Mouse (Mus musculus): Measurements from ENCODE around the gene Repin1. TPM values are rescaled to one million over a fixed set of nuclear protein-coding genes. Genes with fewer than 3 reads are reported as not detected.
A peak's percentile ranks its signal among the peaks of the same experiment; 100 is the strongest.

The Repin1 gene
- polyA plus RNA-seq (2014; fragmentation: Nextera tagmentation; extraction: Ambion mirVana) = 33.5 and 34.2 TPM in 2 replicates

GRCm38 (mm10) chr6:48593158-48594042 is at the start of gene Repin1, which contains the start of gene Gm44965:
Gene Repin1 (plus strand): TSS chr6:48593883.
Gene Gm44965 (plus strand): TSS chr6:48593941.
- Histone ChIP-seq H3K4me1 (ENCODE audit: control insufficient read depth, insufficient read depth, low read length) (peaks cover 2% of the 10 kb centered on the region; the same call in 1 of the 2 replicates), H3K4me3 (ENCODE audit: low read depth, low read length) (peak within 1 kb of the TSS; percentile 84), H3K9me3 (replicated peaks; ENCODE audit: control insufficient read depth, low read length) (peaks cover 14% of the 10 kb centered on the region), H3K27me3 (ENCODE audit: control insufficient read depth, insufficient read depth, low read length) (no peaks in the 10 kb centered on the region), H3K27ac (replicated peaks; ENCODE audit: low read depth, low read length) (peak within 1 kb of the TSS; percentile 78), H3K9ac (replicated peaks; ENCODE audit: low read length) (peak within 1 kb of the TSS; percentile 88), H3K36me3 (replicated peaks; ENCODE audit: control insufficient read depth, insufficient read depth, low read depth, low read length) (peaks cover 21% of the 10 kb centered on the region), H3K4me2 (ENCODE audit: low read depth, low read length) (peak within 1 kb of the TSS; percentile 78)
- ATAC-seq (replicated peaks; ENCODE audit: insufficient number of reproducible peaks, low FRiP score, low TSS enrichment, low read depth) = peak; percentile 89
- peak; percentile 91 for DNase-seq (ENCODE audit: low spot score)
- 7% methylated on average over 42 of the region's 45 CpGs for WGBS

- 80% methylated on average over 5 of the region's 5 CpGs for WGBS
- no peaks in the 10 kb centered on the region for H3K36me3 ChIP-seq (replicated peaks; ENCODE audit: control insufficient read depth, insufficient read depth, low read depth, low read length)
- peaks cover 3% of the 10 kb centered on the region; the same call in 1 of the 2 replicates for H3K4me1 ChIP-seq (ENCODE audit: control insufficient read depth, insufficient read depth, low read length)
- ATAC-seq (replicated peaks; ENCODE audit: insufficient number of reproducible peaks, low FRiP score, low TSS enrichment, low read depth) (no peak), DNase-seq (ENCODE audit: low spot score) (no peak)
- H3K27ac ChIP-seq (replicated peaks; ENCODE audit: low read depth, low read length) = no peak overlapping the region
- no peaks in the 10 kb centered on the region for H3K9me3 ChIP-seq (replicated peaks; ENCODE audit: control insufficient read depth, low read length)
- no peaks in the 10 kb centered on the region for H3K27me3 ChIP-seq (ENCODE audit: control insufficient read depth, insufficient read depth, low read length)
- H3K9ac ChIP-seq (replicated peaks; ENCODE audit: low read length) = no peak overlapping the region
- H3K4me3 ChIP-seq (ENCODE audit: low read depth, low read length) = no peak overlapping the region
- no peak overlapping the region for H3K4me2 ChIP-seq (ENCODE audit: low read depth, low read length)
These were observed 48.4 kb upstream of the Repin1 start for GRCm38 (mm10) chr6:48545251-48545650.

- no peak for ATAC-seq (replicated peaks; ENCODE audit: insufficient number of reproducible peaks, low FRiP score, low TSS enrichment, low read depth)
These were observed 47.4 kb upstream of the Repin1 start for GRCm38 (mm10) chr6:48546271-48546670.

GRCm38 (mm10) chr6:48546858-48547257 is 46.8 kb upstream of the Repin1 start:
- WGBS = 54% methylated on average over 4 of the region's 4 CpGs

More at GRCm38 (mm10) chr6:48546271-48546670, 47.4 kb upstream of the Repin1 start:
- WGBS = 67% methylated on average over 1 of the region's 1 CpGs
- Histone ChIP-seq H3K27me3 (ENCODE audit: control insufficient read depth, insufficient read depth, low read length) (no peaks in the 10 kb centered on the region), H3K9ac (replicated peaks; ENCODE audit: low read length) (no peak overlapping the region), H3K4me2 (ENCODE audit: low read depth, low read length) (no peak overlapping the region), H3K9me3 (replicated peaks; ENCODE audit: control insufficient read depth, low read length) (no peaks in the 10 kb centered on the region), H3K4me3 (ENCODE audit: low read depth, low read length) (no peak overlapping the region), H3K27ac (replicated peaks; ENCODE audit: low read depth, low read length) (no peak overlapping the region), H3K36me3 (replicated peaks; ENCODE audit: control insufficient read depth, insufficient read depth, low read depth, low read length) (no peaks in the 10 kb centered on the region), H3K4me1 (ENCODE audit: control insufficient read depth, insufficient read depth, low read length) (peaks cover 3% of the 10 kb centered on the region; the same call in 1 of the 2 replicates)
- peak; percentile 51 for DNase-seq (ENCODE audit: low spot score)

GRCm38 (mm10) chr6:48548314-48548713 is 45.4 kb upstream of the Repin1 start:
- Histone ChIP-seq H3K36me3 (replicated peaks; ENCODE audit: control insufficient read depth, insufficient read depth, low read depth, low read length) (no peaks in the 10 kb centered on the region), H3K27ac (replicated peaks; ENCODE audit: low read depth, low read length) (no peak overlapping the region), H3K9ac (replicated peaks; ENCODE audit: low read length) (no peak overlapping the region), H3K27me3 (ENCODE audit: control insufficient read depth, insufficient read depth, low read length) (no peaks in the 10 kb centered on the region), H3K4me3 (ENCODE audit: low read depth, low read length) (no peak overlapping the region), H3K4me2 (ENCODE audit: low read depth, low read length) (no peak overlapping the region), H3K4me1 (ENCODE audit: control insufficient read depth, insufficient read depth, low read length) (no peaks in the 10 kb centered on the region), H3K9me3 (replicated peaks; ENCODE audit: control insufficient read depth, low read length) (no peaks in the 10 kb centered on the region)
- DNase-seq (ENCODE audit: low spot score) (no peak), ATAC-seq (replicated peaks; ENCODE audit: insufficient number of reproducible peaks, low FRiP score, low TSS enrichment, low read depth) (no peak)
- WGBS = 89% methylated on average over 6 of the region's 6 CpGs

More at GRCm38 (mm10) chr6:48546858-48547257, 46.8 kb upstream of the Repin1 start:
- Histone ChIP-seq H3K36me3 (replicated peaks; ENCODE audit: control insufficient read depth, insufficient read depth, low read depth, low read length) (no peaks in the 10 kb centered on the region), H3K9ac (replicated peaks; ENCODE audit: low read length) (no peak overlapping the region), H3K27me3 (ENCODE audit: control insufficient read depth, insufficient read depth, low read length) (no peaks in the 10 kb centered on the region), H3K9me3 (replicated peaks; ENCODE audit: control insufficient read depth, low read length) (no peaks in the 10 kb centered on the region), H3K4me2 (ENCODE audit: low read depth, low read length) (no peak overlapping the region), H3K27ac (replicated peaks; ENCODE audit: low read depth, low read length) (no peak overlapping the region), H3K4me3 (ENCODE audit: low read depth, low read length) (no peak overlapping the region), H3K4me1 (ENCODE audit: control insufficient read depth, insufficient read depth, low read length) (peaks cover 1% of the 10 kb centered on the region; the same call in 1 of the 2 replicates)
- DNase-seq (ENCODE audit: low spot score) (no peak), ATAC-seq (replicated peaks; ENCODE audit: insufficient number of reproducible peaks, low FRiP score, low TSS enrichment, low read depth) (no peak)

GRCm38 (mm10) chr6:48552918-48553317 is 40.8 kb upstream of the Repin1 start:
- Histone ChIP-seq H3K27ac (replicated peaks; ENCODE audit: low read depth, low read length) (no peak overlapping the region), H3K4me3 (ENCODE audit: low read depth, low read length) (no peak overlapping the region), H3K27me3 (ENCODE audit: control insufficient read depth, insufficient read depth, low read length) (no peaks in the 10 kb centered on the region), H3K9me3 (replicated peaks; ENCODE audit: control insufficient read depth, low read length) (no peaks in the 10 kb centered on the region), H3K9ac (replicated peaks; ENCODE audit: low read length) (no peak overlapping the region), H3K4me2 (ENCODE audit: low read depth, low read length) (no peak overlapping the region), H3K4me1 (ENCODE audit: control insufficient read depth, insufficient read depth, low read length) (no peaks in the 10 kb centered on the region), H3K36me3 (replicated peaks; ENCODE audit: control insufficient read depth, insufficient read depth, low read depth, low read length) (no peaks in the 10 kb centered on the region)
- 51% methylated on average over 4 of the region's 4 CpGs for WGBS
- ATAC-seq (replicated peaks; ENCODE audit: insufficient number of reproducible peaks, low FRiP score, low TSS enrichment, low read depth) (no peak), DNase-seq (ENCODE audit: low spot score) (peak; percentile 54)

- H3K27ac ChIP-seq (replicated peaks; ENCODE audit: low read depth, low read length) = no peak overlapping the region
- DNase-seq (ENCODE audit: low spot score) (no peak), ATAC-seq (replicated peaks; ENCODE audit: insufficient number of reproducible peaks, low FRiP score, low TSS enrichment, low read depth) (no peak)
- H3K9ac ChIP-seq (replicated peaks; ENCODE audit: low read length) = peak overlapping the region; percentile 72; the same call in 1 of the 2 replicates
- no peaks in the 10 kb centered on the region for H3K27me3 ChIP-seq (ENCODE audit: control insufficient read depth, insufficient read depth, low read length)
- WGBS = 80% methylated on average over 4 of the region's 4 CpGs
- H3K36me3 ChIP-seq (replicated peaks; ENCODE audit: control insufficient read depth, insufficient read depth, low read depth, low read length) = no peaks in the 10 kb centered on the region
- H3K4me3 ChIP-seq (ENCODE audit: low read depth, low read length) = peak overlapping the region; percentile 47; the same call in 1 of the 2 replicates
- no peaks in the 10 kb centered on the region for H3K9me3 ChIP-seq (replicated peaks; ENCODE audit: control insufficient read depth, low read length)
- no peaks in the 10 kb centered on the region for H3K4me1 ChIP-seq (ENCODE audit: control insufficient read depth, insufficient read depth, low read length)
- H3K4me2 ChIP-seq (ENCODE audit: low read depth, low read length) = peak overlapping the region; percentile 61
These were observed 39.9 kb upstream of the Repin1 start for GRCm38 (mm10) chr6:48553819-48554218.
